Comparison of ENCODE assay signal across 18 mouse cellular contexts in genomic region chr1:167672433-167672987, GRCm38 (mm10). TPM values are rescaled to one million over a fixed set of nuclear protein-coding genes. Genes with fewer than 3 reads are reported as not detected.
DNase-seq lines count a peak whose midpoint lies in the region; ATAC-seq and TF ChIP-seq lines count a peak whose summit lies in the region.
"Had no signal": no experiment of that assay in that cellular context is flagged by ENCODE, and none has a peak within 500 bp of the region (broad histone marks: within the 10 kb centered on the region; RNA-seq: fewer than 3 reads in every experiment).

No protein-coding gene starts in this region.

- H3K4me1 ChIP-seq in heart, embryonic 11.5 days (ENCODE audit: control insufficient read depth, insufficient read depth, low read length): no peaks in the 10 kb centered on the region
- peaks cover 2% of the 10 kb centered on the region; the same call in 1 of the 2 replicates for H3K4me1 ChIP-seq in heart, adult 2 months (ENCODE audit: control insufficient read depth, insufficient read depth, low read length)
- no peaks in the 10 kb centered on the region for H3K4me1 ChIP-seq in kidney, embryonic 14.5 days (ENCODE audit: control insufficient read depth, insufficient read depth, low read length)
- H3K4me1 ChIP-seq in stomach, embryonic 16.5 days (ENCODE audit: control insufficient read depth, insufficient read depth, low read length): peaks cover 5% of the 10 kb centered on the region; the same call in 1 of the 2 replicates
- H3K4me1 ChIP-seq: hindbrain, embryonic 15.5 days had no signal

- H3K27ac ChIP-seq in heart, embryonic 11.5 days (ENCODE audit: low read depth, low read length): no peak overlapping the region
- no peak overlapping the region for H3K27ac ChIP-seq in heart, adult 2 months
- H3K27ac ChIP-seq in kidney, embryonic 14.5 days (ENCODE audit: low read depth, low read length): no peak overlapping the region
- no peak overlapping the region for H3K27ac ChIP-seq in stomach, embryonic 16.5 days (ENCODE audit: low read length)
- H3K27ac ChIP-seq: hindbrain, embryonic 15.5 days; macrophage; midbrain, embryonic 13.5 days had no signal

- no peak for TF ChIP-seq POLR2A in heart, adult 2 months (IDR thresholded peaks at IDR 0.05; ENCODE audit: insufficient read depth, low read depth, low read length)

- TF ChIP-seq CTCF in heart, adult 2 months (IDR thresholded peaks at IDR 0.05): no peak

- H3K79me2 ChIP-seq in heart, adult 2 months (replicated peaks; ENCODE audit: control insufficient read depth, insufficient read depth, low read length): no peaks in the 10 kb centered on the region

- no peak overlapping the region for H3K9ac ChIP-seq in heart, embryonic 11.5 days (ENCODE audit: low read depth, low read length)
- H3K9ac ChIP-seq in heart, adult 2 months (ENCODE audit: low read depth, low read length): no peak overlapping the region
- no peak overlapping the region for H3K9ac ChIP-seq in kidney, embryonic 14.5 days (ENCODE audit: low read depth, low read length)
- H3K9ac ChIP-seq in stomach, embryonic 16.5 days (ENCODE audit: low read length): no peak overlapping the region; the same call in 1 of the 2 replicates
- H3K9ac ChIP-seq: hindbrain, embryonic 15.5 days; liver, postnatal 0 days; midbrain, embryonic 13.5 days had no signal

- ATAC-seq in heart, embryonic 11.5 days (replicated peaks; ENCODE audit: insufficient number of reproducible peaks, low FRiP score, low TSS enrichment): no peak
- ATAC-seq in kidney, embryonic 14.5 days (ENCODE audit: low FRiP score, low TSS enrichment): peak; percentile 39; the same call in 1 of the 2 replicates
- ATAC-seq in stomach, embryonic 16.5 days (ENCODE audit: insufficient read depth, low FRiP score): no peak
- ATAC-seq: liver, postnatal 0 days; midbrain, embryonic 13.5 days had no signal

- no peaks in the 10 kb centered on the region for H3K36me3 ChIP-seq in heart, embryonic 11.5 days (ENCODE audit: control insufficient read depth, insufficient read depth, low read length)
- no peaks in the 10 kb centered on the region for H3K36me3 ChIP-seq in heart, adult 2 months (ENCODE audit: control insufficient read depth, insufficient read depth, low read length)
- no peaks in the 10 kb centered on the region for H3K36me3 ChIP-seq in kidney, embryonic 14.5 days (ENCODE audit: control insufficient read depth, insufficient read depth, low read length)
- H3K36me3 ChIP-seq in stomach, embryonic 16.5 days (ENCODE audit: control insufficient read depth, insufficient read depth, low read length): no peaks in the 10 kb centered on the region
- H3K36me3 ChIP-seq: hindbrain, embryonic 15.5 days; midbrain, embryonic 13.5 days had no signal

- WGBS in heart, embryonic 11.5 days (ENCODE audit: insufficient replicate concordance): 14% methylated on average over 17 of the region's 17 CpGs
- WGBS in heart, adult 2 months: 18% methylated on average over 17 of the region's 17 CpGs
- 20% methylated on average over 16 of the region's 17 CpGs for WGBS in kidney, embryonic 14.5 days
- WGBS in stomach, embryonic 16.5 days: 18% methylated on average over 17 of the region's 17 CpGs

- peak overlapping the region; percentile 46 for H3K4me2 ChIP-seq in heart, embryonic 11.5 days
- H3K4me2 ChIP-seq in kidney, embryonic 14.5 days (replicated peaks; ENCODE audit: low read depth, low read length): no peak overlapping the region
- H3K4me2 ChIP-seq in stomach, embryonic 16.5 days (ENCODE audit: low read depth, low read length): 0 out of 2 replicates have a peak overlapping the region, but pooled peaks have one; percentile 4
- H3K4me2 ChIP-seq: hindbrain, embryonic 15.5 days; midbrain, embryonic 13.5 days had no signal

- TF ChIP-seq EP300 in heart, adult 2 months (IDR thresholded peaks at IDR 0.05; ENCODE audit: insufficient read depth, low read depth, low read length): no peak

- H3K27me3 ChIP-seq in heart, embryonic 11.5 days (ENCODE audit: control insufficient read depth, insufficient read depth, low read length): peaks cover 33% of the 10 kb centered on the region
- H3K27me3 ChIP-seq in heart, adult 2 months (ENCODE audit: control insufficient read depth, insufficient read depth, low read length): no peaks in the 10 kb centered on the region
- H3K27me3 ChIP-seq in kidney, embryonic 14.5 days (ENCODE audit: control insufficient read depth, insufficient read depth, low read length): peaks cover 33% of the 10 kb centered on the region
- peaks cover 17% of the 10 kb centered on the region for H3K27me3 ChIP-seq in stomach, embryonic 16.5 days (ENCODE audit: control insufficient read depth, insufficient read depth, low read length)

- no peak overlapping the region for H3K4me3 ChIP-seq in heart, embryonic 11.5 days (ENCODE audit: low read depth, low read length)
- no peak overlapping the region for H3K4me3 ChIP-seq in heart, adult 2 months
- no peak overlapping the region for H3K4me3 ChIP-seq in kidney, embryonic 14.5 days (ENCODE audit: low read length)
- H3K4me3 ChIP-seq in stomach, embryonic 16.5 days (replicated peaks; ENCODE audit: low read length): no peak overlapping the region
- H3K4me3 ChIP-seq: hindbrain, embryonic 15.5 days; midbrain, embryonic 13.5 days had no signal

- intact Hi-C loops in heart, adult 2 months (cut with DNase I): no loop called here

- no peaks in the 10 kb centered on the region for H3K9me3 ChIP-seq in heart, embryonic 11.5 days (replicated peaks; ENCODE audit: control insufficient read depth, low read length)
- H3K9me3 ChIP-seq in kidney, embryonic 14.5 days (ENCODE audit: control insufficient read depth, low read length): no peaks in the 10 kb centered on the region
- H3K9me3 ChIP-seq in stomach, embryonic 16.5 days (replicated peaks; ENCODE audit: control insufficient read depth, low read length): no peaks in the 10 kb centered on the region
- H3K9me3 ChIP-seq: hindbrain, embryonic 15.5 days; midbrain, embryonic 13.5 days had no signal

- DNase-seq in heart, adult 2 months: no peak
- DNase-seq in kidney, postnatal 25 days: no peak
- peak; percentile 47 for DNase-seq in gastrocnemius, adult 18-20 months (ENCODE audit: low spot score)
- DNase-seq in lung, postnatal 4 days: no peak
- DNase-seq: cerebellum, adult 9-10 months; kidney, adult 18-20 months; kidney, postnatal 36 days; layer of hippocampus, adult 9-11 months; liver; liver, postnatal 0 days; thymus, adult 18-20 months had no signal

RNA-seq across cellular contexts. Expression of gene Lmx1a, which starts 16.5 kb away (rescaled TPM):
- polyA plus RNA-seq in heart, embryonic 11.5 days (2014; fragmentation: Nextera tagmentation; extraction: Ambion mirVana): 4.3 and 6.1 TPM in 2 replicates
- not detected for total RNA-seq in heart, adult 2 months (2021)
- polyA plus RNA-seq in heart, adult 2 months (2012; rRNA removed): 0.02 TPM in 1 of 2 replicates, not detected in the other
- 0.06 TPM in 1 of 2 replicates, not detected in the other for polyA plus RNA-seq in kidney, embryonic 14.5 days (2014; fragmentation: Nextera tagmentation; extraction: Ambion mirVana)
- total RNA-seq in gastrocnemius, adult 18-20 months (2021): under 1 TPM; 0.11 to 0.21 TPM
- 0.10 and 0.11 TPM in 2 replicates for polyA plus RNA-seq in stomach, embryonic 16.5 days (2015; fragmentation: Nextera tagmentation; extraction: Ambion mirVana)
- total RNA-seq: neutrophil, adult 5-6 weeks had no signal
- polyA plus RNA-seq: liver, postnatal 0 days; macrophage had no signal
